Mouse (Mus musculus): ENCODE results near the gene Anks1b.

Anks1b gene

DNA sequence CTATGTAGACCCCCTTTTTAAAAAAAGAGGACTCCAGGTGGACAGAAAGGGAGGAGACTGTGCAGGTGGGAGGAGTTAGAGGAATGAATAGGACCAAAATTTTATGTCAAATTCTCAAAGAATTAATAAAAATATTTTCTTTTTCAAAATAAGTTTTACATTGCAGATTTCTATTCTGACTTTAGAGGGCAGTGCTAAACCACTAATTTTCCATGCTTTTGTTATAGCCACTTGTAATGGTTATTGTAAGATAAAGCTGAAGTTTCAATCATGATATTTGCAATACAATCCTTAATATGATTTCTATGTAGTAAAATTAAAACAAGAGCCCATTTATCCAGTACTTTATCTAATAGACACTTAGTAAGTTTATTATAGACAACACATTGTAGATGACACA is 278.2 kb downstream of the Anks1b start:
- DNase-seq (ENCODE audit: low read depth, low spot score), result no peak

DNA sequence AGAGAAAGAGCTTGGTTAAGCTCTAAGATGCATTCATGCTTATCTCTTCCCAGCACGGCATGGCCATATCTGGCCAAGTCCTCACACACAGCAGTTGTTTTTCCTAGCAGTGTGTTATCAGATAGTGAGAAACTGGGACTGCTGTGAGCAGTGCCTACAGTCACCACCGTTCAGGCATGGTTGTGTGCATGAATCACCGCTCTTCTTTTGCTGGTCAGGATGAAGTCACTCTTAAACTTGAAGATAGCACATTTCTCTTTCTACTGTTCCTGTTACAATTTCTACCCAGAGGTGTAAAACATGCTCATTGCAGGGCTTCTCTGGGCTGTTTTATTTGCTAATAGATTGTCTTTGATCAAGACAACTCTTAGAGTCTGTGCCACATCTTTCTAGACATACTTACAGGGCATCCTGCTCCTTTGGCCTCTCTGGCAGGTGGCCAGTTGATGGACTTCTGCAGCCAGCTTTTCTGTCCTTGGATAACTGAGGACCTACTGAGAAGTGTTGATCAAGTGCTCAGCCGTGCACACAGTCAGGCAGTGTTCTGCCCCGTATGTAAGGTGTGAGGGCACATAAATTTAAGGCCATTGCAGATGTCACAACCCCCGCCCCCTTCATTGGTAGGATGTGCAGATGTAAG is 296.8 kb downstream of the Anks1b start:
- DNase-seq (ENCODE audit: low read depth, low spot score), result no peak

DNA sequence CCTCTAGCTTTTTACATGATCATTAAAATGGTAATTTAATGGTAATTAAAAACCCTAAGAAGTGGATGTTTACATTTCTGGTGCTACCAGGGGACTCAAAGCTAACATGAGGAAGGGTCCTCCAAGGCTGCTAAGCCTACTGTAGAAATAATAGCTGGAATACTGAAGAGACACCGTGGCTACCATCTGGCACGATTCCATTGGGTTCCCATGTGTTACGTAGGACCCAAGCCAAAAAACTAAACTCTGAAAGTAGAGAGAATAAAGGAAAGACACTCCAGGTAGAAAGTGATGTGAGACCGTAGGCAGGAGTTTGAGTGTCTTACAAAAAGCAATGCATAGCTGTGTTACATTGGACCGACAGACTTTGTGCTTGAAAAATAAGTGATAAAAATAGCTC is 317.1 kb downstream of the Anks1b start:
- no peak for DNase-seq (ENCODE audit: low read depth, low spot score)

DNA sequence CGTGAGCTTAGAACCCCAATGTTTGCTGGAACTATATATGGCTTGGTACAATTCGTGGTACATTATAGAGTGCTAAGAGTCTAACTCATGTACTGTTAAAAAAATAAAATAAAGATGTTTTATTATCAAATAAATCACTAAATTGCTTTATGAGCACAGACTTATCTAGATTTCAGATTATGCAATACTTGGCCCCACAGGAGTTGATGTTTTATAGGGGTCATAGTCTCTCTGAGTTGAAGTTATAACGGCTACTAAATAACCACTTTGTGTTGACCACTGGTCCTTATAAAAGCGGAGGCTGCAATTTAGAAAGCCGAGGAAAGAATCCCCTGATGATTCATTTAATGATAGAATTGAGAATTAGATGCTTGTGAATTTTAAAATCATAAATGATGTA is 323.6 kb downstream of the Anks1b start:
- DNase-seq (ENCODE audit: low read depth, low spot score), result no peak

DNA sequence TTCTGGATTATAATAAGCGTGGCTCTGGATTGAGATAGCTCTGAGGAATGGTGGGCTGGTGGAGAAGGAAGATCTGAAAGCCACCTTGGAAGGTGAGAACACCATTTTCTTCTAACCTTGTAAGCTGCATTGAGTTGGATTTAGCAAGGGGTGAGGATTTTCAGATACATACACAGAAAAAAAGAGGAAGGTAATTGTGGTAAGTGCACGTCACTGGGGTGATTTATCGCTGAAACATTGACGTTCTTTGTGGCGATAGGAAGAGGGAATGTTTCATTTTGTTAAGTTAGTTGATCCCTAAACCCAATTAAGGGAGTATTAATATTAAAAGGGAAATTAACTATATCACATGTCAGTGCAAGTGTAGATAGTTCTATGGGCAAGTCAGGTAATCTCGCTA is 336.7 kb downstream of the Anks1b start:
- DNase-seq (ENCODE audit: low read depth, low spot score), result no peak

DNA sequence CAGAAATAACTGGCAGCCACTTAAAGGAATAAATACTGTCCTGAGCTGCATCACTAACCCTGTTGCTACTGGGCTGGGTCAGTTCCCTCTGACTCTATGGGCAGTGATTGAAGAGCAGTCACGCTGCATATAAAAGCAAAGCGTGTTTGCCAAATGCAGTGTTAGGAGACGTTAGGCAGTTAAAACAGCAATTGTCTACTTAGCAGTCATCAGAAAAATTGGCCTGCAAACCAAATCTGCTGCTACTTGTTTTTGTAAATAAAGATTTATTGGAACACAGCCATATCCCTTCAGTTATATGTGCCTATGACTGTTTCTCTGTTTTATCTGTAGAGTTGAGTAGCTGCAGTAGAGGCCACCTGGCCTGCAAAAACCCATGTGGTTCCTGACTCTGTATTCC is 347.2 kb downstream of the Anks1b start:
- DNase-seq (ENCODE audit: low read depth, low spot score), result no peak

DNA sequence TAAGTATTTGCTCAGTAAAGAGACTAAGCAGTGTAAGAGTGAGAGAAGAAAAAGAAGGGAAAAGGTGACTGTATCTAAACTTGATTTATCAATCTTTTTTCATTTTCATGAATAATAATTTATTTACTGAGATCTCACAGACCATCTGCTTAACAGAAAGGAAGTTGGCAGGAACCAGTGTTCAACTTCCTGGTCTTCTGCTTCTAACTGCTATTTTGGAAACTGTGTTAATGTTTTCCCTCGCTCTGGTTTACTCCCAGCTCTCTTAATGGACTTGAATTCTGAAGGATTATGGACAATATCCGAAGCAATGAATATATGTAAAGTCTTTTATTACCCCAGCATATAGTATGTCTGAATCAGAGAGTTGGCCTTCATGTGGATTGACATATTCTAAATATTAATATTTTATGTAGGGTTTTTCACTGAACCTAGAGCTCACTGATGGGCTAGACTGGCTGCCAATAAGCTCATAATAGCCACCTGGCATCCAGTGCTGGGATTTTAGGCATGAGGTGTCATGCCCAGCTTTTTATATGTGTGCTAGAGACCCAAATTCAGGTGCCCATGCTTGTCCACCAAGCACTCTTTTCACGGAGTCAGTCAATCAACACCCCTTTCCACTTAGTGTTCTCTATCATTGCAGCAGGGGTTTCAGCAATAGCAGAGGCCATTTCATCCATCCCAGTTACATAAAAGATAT is 349.6 kb downstream of the Anks1b start:
- no peak for DNase-seq (ENCODE audit: low read depth, low spot score)

DNA sequence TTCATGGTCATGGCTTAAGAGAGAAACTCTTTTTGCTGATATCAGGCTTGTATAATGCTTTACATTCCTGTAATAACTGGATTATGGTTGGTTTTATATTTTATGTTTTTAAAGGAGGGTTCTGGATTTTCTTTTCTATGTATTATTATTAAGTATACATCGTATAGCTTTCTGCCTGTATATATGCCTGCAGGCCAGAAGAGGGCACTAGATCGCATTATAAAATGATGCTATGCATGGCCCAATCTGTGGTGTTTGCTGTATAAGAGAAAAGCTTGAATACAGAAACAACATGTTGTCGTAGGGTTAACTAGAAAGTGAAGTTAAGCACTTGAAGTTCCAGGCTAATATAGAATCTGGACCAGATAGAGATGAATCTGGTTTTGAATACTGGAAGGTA is 362.0 kb downstream of the Anks1b start:
- DNase-seq (ENCODE audit: low read depth, low spot score), result no peak

DNA sequence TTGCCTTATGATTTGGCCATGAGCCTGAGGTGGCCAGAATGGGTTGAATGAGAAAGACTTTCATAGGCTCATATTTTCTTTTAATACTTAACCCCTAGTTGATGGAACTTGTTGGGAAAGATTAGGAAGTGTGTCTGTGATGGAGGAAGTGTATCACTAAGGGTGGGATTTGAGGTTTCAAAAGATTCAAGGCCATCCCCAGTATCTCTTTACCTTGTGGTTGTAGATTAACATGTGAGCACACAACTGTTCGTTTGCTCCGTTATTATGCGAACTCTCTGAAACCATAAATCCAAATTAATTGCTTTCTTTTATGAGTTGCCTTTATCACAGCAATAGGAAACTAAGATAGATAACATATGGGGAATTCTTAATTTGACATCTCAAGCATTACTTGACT is 364.0 kb downstream of the Anks1b start:
- DNase-seq (ENCODE audit: low read depth, low spot score), result no peak

DNA sequence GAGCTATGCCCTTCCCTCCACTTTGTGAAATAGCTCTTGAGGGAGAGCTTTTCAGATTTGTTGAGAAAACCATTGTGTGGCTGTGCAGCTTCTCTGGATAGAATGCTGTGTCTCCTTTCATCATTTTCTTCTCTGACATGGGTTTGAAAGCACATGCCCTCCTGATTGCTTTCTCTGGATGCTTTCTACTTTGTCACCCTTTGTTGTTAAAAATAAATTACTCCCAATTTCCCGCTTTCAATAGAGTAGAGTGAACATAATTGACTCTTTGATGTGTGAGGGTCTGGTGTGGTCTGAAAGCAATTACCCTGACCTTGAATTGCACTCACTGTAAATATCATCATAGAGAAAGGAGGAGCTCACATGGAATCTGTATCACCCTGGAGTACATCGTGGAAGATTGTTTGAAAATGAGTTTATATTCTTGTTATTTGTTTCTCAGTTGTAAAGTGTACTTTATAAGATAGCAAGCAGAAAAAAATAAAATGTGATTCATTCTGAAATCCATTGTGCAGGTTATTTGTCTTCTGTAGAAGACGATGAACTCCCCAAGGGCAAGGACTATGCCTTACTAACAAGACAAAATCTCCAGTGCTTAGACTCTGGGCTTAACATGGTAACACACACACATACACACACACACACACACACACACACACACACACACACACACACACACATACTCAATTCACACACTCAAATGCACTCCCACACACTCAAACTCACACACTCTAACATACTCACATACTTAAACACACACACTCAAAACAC is 385.8 kb downstream of the Anks1b start:
- DNase-seq (ENCODE audit: low read depth, low spot score), result no peak

DNA sequence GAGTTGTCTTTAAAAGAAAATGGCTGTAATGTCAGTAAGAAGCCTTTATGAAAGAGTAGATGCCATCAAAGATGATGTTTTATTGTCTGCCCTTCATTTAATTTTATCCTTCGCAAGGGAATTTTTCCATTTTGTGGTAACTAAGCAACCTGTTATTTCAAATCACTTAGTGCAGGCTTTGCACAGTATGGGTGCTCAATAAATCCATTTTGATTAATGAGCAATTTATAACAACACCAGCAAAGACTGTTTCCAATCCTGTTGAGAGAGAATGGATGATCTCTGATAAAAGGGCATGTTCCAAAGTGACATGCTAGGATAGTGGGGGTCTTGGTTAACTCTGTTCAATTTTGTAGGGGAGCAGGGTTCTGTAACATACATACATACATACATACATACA is 398.0 kb downstream of the Anks1b start:
- no peak for DNase-seq (ENCODE audit: low read depth, low spot score)

DNA sequence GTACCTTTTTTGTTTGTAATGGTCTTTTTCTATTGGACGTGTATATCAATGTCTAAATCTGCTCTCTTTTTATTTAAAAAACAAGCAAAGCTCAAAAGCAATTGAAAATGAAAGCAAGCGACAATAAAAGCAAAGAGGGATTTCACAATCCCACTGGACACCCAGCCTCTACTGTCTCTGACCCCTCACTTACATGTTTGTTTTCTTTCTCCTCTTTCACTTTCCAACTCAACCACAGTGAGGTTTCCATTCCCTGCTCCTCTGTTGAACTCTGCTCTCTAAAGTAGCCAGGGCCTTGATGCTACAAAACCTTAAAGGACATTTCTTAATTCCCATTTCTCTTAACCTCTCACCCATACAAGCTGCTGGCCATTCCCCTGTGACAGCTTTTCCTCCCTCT is 400.0 kb downstream of the Anks1b start:
- DNase-seq (ENCODE audit: low read depth, low spot score), result no peak

DNA sequence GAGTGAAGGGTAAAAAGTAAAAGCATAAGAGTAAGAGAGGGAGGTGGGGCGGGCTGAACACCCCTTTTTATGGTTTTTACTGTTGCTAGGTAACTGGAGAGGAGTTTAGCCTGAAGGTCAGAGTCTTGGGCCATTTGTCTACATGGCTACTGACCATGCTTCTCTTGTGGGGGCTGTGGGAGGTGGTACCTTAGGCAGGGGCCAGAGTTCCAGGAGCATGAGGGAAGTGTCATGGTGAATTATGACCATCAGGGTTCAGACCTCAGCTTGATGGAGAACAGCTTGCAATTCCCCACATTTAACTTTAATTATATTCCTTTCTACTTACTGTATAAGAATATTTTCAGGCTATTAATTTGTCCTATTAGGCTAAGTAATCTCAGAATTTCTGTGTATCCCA is 413.3 kb downstream of the Anks1b start:
- DNase-seq (ENCODE audit: low read depth, low spot score), result no peak

DNA sequence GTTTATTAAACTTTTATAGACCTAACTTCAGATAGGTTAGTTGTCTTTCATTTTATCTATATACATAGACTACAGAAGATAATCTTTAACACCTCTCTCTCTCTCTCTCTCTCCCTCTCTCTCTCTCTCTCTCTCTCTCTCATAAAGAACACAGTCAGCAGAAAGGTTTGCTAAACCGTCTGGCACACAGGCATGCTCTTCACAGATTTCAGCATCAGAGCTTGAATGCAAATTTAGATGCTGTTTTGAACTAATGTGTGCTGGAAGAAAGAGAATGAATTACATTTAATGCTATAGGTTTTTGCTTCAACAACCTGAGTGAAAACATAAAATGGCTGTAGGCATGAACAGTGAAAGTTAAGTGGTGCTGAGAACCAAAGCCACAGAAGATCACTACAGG is 429.9 kb downstream of the Anks1b start:
- no peak for DNase-seq (ENCODE audit: low read depth, low spot score)

DNA sequence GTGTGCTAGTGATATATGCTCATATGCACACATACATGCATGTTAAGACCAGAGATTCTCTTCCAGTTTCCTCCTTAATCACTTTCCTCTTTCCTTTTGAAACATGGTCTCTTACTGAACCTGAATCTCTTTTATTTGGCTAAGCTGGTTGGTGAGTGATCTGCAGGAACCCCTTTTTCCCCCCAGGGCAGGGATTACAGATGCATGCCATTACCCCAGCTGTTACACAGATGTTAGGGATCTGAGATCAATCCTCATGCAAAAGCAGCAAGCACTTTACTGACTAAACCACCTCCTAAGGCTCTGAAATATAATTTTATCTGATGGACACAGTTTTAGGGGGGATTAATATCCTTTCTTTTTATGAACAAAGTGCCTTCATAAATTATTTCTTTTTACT is 432.8 kb downstream of the Anks1b start:
- no peak for DNase-seq (ENCODE audit: low read depth, low spot score)

DNA sequence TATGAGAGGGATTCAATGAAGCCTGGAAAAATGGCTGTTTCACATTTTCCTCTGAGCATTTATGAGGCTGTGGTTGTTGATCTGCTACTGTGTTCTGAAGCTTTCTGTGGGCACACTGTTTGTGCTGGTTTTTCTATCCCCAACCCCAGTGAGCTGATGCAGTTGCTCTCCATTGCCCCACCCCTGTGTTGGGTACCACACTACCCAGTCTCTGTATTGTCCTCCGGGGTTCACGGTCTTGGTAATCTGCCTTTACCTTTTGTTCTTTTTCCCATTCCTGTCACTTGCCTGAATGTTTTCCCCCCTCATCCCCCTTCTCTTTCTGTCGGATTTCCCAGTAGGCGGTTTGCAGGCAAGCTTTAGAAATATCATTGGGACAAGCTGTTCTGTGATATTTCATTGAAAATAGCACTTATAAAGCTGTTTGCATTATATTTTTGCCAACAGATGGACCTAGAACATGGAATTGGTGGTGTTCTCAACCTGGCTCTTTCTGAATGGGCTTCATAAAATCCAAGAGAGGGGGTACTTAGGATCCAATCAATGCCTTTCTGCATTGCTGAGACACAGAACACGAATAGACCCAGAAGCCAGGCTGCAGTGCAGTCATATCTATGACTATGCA is 434.7 kb downstream of the Anks1b start:
- no peak for DNase-seq (ENCODE audit: low read depth, low spot score)

DNA sequence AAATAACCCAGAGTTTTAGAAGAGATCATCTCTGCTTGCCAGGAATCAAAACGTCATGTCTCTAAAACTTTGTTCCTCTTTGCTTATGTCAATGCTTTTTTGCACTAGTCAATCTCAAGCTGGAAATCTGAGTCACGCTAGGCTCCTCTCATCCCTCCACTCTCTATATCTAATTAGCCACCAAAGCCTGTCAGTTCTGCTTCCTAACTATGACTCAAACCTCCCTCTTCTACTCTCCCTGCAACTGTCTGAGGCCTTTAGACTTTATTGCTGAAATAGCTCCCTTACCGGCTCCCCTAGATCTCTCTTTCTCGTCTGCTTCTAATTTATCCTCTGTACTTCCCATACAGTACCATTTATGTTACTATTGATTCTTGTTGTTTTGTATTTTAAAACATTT is 456.5 kb downstream of the Anks1b start:
- DNase-seq (ENCODE audit: low read depth, low spot score), result no peak

DNA sequence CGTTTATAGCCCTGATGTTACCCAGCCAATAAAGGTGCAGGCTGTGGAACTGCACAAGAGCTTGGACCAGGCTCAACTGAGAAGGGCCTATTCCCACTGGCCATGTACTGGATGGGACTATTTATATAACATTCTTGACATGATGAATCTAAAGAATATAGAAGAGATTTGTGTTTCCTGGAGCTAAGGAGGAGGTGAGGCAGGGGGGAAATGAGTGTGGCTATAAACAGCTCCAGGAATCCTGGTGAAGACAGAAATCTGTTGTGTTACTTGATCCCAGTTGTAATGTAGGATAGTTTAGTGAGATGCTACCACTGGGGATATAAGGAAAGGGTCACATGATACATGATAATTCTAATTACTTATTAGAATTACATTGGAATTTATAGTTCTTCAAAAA is 472.1 kb downstream of the Anks1b start:
- DNase-seq (ENCODE audit: low read depth, low spot score), result no peak

DNA sequence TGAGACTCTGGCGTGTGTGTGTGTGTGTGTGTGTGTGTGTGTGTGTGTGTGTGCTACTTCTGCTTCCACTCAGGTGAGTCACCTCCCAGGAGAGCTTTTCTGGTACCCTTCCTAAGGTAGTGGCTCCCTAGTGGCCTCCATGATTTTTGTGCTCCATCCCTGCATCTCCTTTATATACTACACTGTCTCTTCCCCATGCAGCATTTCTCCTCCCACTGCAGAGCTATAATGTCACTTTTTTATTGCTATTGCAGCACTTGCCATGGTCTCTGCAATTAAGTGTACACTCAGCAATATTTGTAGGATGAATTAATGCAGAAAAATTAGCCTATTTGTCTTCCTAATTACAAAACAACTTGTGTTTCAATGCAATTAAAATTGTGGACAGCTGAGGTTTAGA is 482.9 kb downstream of the Anks1b start:
- DNase-seq (ENCODE audit: low read depth, low spot score), result no peak

DNA sequence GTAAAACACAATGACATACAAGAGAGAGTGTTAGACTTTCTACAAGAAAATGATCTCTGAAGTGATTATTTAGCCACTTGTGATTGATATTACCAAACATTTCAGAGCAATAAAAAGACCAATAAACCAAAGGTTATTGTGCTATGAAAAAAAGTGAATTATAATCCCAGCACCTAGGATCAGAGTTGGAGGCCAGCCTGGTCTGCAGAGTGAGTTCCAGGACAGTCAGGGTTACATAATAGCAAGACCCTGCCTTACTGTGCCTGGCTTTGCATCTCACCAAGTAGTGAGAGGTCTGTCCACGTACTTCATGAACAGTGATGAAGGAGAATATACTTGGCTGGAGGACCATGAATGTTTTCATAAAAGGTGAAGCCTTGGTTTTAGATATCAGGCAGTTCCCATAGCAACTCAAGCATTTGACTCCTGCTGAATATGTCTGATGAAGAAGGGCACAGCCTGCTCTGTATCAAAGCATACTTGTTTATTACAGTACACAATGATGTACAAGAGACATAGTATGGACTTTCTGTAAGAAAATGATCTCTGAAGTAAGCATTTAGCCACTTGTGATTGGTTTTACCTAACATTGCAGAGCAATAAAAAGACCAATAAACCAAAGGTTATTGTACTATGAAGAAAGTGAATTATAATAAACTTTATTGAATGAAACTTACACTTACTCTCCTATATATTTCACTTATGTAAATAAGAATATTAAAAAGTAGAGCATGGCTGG is 484.0 kb downstream of the Anks1b start:
- no peak for DNase-seq (ENCODE audit: low read depth, low spot score)

DNA sequence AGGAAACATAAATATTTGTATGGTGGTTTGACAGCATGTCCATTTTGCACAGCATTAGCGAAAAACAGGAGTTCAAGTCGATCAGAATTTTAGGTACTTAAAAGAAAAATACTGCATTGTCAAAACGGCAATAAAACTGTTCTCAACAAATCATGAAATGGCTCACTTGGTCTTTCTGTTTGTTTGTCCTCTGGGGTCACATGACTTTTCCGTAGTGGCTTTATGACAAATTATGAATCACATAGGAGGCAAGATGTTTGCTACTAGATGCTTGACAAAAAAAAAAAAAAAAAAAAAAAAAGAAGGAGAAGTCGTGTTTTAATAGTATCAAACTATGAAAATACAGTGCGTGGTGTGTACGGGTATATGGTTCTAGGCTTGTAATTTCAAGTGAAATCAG is 495.7 kb downstream of the Anks1b start:
- DNase-seq (ENCODE audit: low read depth, low spot score), result no peak

DNA sequence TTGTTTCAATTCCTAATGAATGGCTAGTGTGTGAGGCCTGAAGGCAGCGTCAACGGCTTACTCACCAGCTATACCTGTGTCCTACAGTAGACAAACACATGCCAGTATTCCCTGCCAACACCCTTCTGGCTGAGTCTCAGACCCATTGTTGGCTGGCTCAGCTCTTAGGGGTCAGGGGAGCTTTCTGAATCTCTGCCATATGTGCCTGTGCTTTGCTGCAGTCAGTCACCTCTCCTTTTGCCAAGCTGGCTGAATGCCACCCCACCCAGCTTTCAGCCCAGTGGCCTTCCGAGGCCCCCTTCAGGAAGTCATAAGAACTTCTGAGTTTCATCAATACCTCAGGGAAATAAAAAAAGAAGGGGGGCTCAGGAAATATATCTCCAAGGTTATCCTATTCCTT is 497.4 kb downstream of the Anks1b start:
- no peak for DNase-seq (ENCODE audit: low read depth, low spot score)
